Mouse (Mus musculus) embryo, embryonic 11 days (tissue): Measurements from ENCODE around the gene Arl3.

Experiments used
- DNase-seq: peaks from one replicate; pipeline ENCODE4 v3.0.0-alpha.2; 2015

The Arl3 gene

DNA sequence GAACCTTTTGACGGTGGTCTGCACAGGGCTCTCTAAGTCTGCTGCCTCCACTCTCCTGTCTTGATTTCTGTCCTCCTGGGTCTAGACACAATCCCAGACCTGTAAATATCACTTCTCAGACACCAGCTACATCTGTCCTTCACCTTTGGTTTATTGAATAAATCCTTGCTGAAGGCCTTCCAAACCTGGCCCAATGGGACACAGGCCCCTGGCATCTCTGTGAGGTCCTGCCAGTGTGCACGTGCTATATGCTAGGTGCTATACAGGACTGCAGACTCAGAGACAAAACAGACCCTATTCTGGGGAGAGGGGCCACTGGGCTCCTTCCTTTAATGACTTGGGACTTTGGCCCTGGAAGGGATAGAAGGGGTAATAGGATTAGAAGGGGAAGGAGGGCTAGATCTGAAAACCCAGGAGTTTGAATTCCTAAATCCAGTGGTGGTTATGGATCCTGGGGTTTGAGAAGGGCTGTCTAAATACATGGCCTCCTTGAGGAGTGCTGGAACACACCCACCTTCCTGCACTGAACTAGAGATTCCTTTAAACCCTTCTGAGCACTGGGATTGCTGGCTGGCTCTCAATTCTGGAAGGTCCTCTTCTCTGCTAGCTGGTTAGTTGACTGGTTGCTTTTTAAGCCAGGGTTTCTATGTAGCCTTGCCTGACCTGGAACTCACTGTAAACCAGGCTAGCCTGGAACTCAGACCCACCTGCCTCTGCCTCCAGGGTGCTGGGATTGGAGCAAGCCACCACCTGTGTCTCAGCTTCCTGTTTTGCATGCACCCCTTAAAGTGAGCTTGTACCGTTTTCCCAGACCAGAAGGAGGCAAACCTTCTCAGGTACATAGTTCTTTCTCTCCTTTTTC lies 56.1 kb downstream of the Arl3 start:
- no peak for DNase-seq

GRCm38 (mm10) chr19:46515287-46515821 lies 57.6 kb downstream of the Arl3 start:
- DNase-seq: no peak

DNA sequence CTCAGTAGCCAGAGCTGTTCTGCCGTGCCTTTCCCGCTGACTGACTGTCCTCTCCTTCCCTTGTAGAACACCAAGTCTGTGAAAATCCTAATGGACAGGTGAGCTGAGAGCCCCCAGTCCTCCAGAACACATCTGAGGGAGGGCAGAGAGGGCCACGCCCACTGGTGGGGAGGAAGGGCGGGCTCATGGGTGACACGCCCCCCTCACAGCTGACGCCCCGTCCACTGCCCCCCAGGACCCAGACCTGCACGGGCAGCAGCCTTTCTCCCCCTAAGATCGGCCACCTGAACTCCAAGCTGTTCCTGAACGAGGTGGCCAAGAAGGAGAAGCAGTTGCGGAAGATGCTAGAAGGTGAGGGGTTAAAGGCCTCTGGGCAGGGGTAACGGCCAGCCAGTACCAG lies 58.6 kb downstream of the Arl3 start:
- no peak for DNase-seq

- no peak for DNase-seq
These were observed 61.7 kb downstream of the Arl3 start for GRCm38 (mm10) chr19:46511263-46511662.

GRCm38 (mm10) chr19:46510824-46511223 lies 62.2 kb downstream of the Arl3 start:
- DNase-seq: no peak

DNA sequence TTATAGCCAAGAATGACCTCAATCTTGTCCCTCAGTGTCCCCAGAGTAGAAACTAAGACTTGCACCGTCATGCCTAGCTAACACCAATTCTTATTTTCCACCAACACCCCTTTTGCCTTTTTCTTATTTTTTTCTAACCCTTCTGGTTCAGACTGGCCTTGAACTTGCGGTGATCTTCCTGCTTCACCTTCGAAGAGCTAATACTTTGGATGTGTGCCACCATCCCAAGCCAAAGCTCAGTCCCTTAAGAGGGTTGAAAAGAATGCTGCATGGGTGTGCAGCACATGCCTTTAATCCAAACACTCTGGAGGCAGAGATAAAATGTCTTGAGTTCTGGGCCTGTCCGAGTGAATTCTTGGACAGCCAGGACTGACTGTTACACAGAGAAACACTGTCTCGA lies 62.6 kb downstream of the Arl3 start:
- DNase-seq: no peak

DNA sequence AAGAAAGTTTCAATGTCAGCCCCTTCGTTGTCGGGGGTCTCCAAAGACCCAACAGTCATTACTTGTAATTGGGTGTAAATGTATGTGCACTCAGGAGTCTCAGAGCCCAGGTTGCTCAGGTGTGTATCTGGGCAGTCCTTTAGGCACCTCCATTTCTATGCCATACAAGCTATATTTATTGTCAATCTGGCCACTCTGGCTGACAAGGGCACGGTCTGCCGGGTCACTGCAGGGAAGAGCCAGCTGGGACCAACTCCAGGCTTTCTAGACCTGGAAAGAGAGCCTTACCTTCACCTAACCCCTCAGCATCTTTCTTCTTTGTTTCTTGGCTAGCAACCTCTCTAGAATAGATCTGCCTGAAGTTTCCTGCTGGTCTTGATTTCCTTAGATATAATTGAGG lies 63.3 kb downstream of the Arl3 start:
- DNase-seq: no peak

GRCm38 (mm10) chr19:46509202-46509601 lies 63.8 kb downstream of the Arl3 start:
- DNase-seq: no peak

DNA sequence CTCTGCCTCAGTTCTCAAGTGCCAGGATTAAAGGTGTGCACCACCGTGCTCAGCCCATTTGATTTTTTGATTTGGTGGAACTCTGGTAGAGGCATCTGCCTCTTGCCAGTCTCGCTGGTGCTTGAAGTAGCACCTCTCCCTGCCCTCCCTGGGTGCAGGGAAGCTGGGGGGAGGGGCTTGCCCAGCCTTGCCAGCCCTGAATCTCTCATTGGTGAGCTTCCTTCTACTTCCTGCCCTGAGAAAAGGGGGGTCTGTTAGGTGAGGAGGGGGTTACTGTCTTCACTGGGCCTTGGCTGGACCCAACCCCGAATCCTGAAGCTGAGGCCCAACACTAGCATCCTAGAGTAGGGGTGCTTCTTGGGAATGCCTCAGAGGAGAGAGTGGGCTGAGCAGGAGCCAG lies 64.3 kb downstream of the Arl3 start:
- no peak for DNase-seq

GRCm38 (mm10) chr19:46507806-46508205 lies 65.2 kb downstream of the Arl3 start:
- DNase-seq: no peak

DNA sequence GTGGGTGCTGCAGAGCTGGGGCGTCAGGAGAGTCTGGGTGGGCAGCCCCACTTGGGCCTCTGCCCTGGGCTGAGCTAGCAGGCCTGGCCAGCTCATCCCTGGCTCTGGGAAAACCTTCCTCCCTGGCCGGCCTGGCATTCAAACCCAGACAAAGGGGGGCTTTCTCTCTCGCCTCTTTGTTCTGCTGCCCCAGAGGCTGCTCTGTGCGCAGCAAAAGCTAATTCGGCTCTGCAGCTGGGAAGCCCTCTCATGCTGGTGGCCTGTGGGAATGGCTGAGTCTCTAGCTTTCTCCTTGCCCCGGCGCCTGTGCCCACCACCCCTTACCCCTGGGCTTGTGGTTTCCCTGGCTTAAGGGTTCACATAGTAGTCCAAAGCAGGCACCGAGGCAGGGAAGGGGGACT lies 65.8 kb downstream of the Arl3 start:
- DNase-seq: peak; percentile 71

DNA sequence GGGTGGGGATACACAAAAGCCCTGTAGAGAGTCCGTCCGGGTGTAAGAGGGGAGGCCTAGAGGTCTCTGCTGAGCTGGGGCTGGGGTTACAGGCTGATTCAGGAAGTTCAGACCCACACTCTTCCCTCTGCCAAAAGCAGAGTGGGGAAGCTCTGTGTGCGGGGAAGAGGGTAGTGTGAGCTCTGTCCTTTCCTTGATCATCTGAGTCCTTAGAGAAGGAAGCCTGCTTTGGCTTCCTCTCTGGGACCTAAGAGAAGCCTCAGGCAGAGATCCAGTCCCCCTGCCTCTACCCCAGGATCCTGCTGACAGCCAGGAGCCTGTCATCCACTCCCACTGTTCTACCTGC lies 66.7 kb downstream of the Arl3 start:
- no peak for DNase-seq

DNA sequence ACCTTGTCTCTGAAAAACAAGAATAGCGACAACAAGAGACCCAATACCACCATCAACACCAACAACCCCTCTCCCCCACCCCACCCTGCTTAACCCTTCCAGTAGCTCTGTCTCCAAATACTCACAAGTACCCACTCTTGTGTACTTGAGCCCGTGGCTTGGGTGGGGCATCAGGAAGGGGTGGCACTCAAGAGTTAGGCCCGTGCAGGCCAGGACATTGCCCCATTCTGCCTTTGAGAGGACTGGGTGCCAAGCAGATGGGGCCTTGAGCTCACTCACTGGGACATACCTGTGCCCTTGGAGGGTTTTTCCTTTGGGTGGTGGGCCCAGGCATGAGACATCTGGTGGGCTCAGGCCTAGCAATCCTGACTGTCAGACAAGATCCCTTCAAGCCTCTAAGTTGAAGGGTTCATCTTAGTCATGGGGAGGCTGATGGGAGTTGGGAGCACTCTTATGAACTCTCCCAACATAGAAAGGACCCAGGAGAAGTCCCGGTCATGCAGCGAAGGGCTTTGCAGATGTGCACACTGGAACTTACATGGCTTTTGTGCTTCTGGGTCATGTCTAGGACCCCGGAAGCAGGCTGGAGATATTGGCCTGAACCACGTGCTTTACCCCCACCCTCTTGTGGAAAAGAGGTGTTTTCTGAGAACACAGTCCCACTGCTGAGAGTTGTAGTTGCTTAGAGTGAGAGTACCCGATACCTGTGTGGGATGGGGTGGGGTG lies 67.2 kb downstream of the Arl3 start:
- DNase-seq: no peak

DNA sequence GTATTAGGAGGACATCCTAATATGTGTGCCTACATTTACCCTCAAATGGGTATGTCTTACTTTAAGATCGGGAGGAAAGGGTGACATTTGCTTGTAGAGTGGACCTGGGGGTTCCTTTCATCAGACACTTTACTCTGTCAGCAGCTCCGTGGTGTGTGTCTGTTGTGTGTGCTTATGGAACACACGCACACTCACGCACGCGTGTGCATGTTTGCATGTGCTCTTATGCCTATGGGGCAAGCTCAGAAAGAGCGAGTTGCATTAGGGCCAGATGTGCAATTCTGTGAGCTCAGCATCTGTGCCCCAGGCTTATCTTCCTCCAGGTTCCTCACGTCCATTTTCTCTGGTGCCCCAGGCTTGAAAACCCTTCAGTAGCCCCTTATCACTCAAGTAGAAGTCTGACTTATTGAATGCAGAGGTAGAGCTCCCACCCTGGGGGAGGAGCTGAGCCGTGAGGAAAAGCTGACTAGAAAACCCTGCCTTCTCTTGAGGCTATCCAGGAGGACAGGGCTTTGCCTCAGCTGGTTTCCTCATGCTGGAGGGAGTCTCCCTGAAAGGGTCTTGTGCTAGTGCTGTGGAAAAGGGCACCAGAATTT lies 68.1 kb downstream of the Arl3 start:
- no peak for DNase-seq

DNA sequence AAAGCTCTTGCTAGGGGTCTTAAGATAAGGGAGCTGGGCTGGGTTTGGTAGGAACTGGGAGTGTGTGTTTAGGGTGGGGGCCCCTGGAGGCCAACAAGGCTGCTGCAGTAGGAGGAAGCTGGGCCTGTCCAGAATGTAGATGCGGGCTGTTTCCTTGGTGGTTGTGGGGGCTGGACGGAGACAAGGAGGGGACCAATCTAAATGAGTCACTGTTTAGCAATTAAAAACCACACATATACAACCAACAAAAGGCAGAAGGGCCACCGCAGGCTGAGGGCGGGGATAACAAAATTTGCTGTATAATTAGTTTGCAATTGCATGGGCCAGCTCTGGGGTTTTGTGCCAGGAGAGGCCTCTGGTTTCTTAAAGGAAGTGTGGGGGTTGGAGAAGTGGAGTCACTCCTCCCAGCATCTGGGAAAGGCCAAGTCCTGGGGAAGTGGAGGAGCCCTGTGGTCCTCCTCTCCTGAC lies 68.9 kb downstream of the Arl3 start:
- DNase-seq: no peak

- DNase-seq: peak; percentile 75
These were observed 69.5 kb downstream of the Arl3 start for GRCm38 (mm10) chr19:46503351-46504084.

DNA sequence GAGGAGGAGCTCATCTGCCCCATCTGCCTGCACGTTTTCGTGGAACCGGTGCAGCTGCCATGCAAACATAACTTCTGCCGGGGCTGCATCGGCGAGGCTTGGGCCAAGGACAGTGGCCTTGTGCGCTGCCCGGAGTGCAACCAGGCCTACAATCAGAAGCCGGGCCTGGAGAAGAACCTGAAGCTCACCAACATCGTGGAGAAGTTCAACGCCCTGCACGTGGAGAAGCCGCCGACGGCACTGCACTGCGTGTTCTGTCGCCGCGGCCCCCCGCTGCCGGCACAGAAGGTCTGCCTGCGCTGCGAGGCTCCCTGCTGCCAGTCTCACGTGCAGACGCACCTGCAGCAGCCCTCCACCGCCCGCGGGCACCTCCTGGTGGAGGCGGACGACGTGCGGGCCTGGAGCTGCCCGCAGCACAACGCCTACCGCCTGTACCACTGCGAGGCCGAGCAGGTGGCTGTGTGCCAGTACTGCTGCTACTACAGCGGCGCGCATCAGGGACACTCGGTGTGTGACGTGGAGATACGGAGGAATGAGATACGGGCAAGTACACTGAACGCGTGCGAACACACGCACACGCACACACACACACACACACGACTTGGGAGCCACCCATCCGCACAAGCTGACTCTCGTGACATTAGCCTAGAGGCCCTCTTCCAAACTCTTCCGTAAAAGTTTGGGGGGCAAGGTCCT lies 70.4 kb downstream of the Arl3 start:
- peak; percentile 74 for DNase-seq

DNA sequence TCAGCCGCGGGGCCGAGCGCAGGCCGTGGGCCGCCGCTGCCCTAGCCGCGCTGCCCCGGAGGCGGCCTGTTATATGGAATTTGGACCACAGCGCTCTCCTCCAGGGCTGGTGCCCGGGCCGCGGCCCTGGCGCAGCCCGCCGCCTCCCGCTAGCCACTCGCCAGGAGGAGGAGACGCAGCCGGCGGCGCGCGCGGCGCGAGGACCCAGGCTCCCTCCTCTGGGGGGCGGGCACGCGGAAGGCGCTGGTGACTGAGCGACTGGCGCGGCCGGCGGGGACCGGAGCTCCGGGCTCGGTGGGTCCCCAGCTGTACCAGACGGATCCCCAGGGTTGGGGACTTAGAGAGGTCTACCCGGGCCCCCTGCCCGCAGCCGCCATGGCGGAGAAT lies 70.9 kb downstream of the Arl3 start:
- peak; percentile 78 for DNase-seq

- DNase-seq: peak; percentile 88
These were observed 71.5 kb downstream of the Arl3 start, which contains the start of gene Trim8 for GRCm38 (mm10) chr19:46501401-46502068. TSS of gene Trim8 (plus strand) at chr19:46501702.

- DNase-seq: peak; percentile 87
These were observed 72.2 kb downstream of the Arl3 start for GRCm38 (mm10) chr19:46500581-46501341.
